Mouse (Mus musculus) layer of hippocampus, postnatal 25 days (tissue): ENCODE measurements around the gene Gtpbp6. TPM values are rescaled to one million over a fixed set of nuclear protein-coding genes. Genes with fewer than 3 reads are reported as not detected.
"Not testable (repeated sequence)": the region's sequence is repeated elsewhere in the genome, so short reads cannot be mapped to it uniquely, and the experiment has no call there.

ENCODE experiments used
- DNase-seq, 2 experiments: peaks; one replicate each; pipeline ENCODE4 v3.0.0; 2022; ENCODE audit warnings: mixed read lengths in 2 of 2, low spot score in 1 of 2; ENCODE audit errors: extremely low spot score in 1 of 2
- total RNA-seq, 2 experiments: library from RNA; stranded (reverse); gene quantifications; 2 replicates each; pipeline ENCODE4 v1.2.3; 2021

Gtpbp6 gene
- total RNA-seq, 2 experiments from 2014 or later, result 69.3 to 91.5 TPM

- DNase-seq, result peak; percentile 8 to 44
Observed at GRCm38 (mm10) chr5:110100921-110101631, 6.9 kb downstream of the Gtpbp6 start.

- peak in 1 of 2 experiments; percentile 19 for DNase-seq
Observed at GRCm38 (mm10) chr5:110099656-110100580, 8.1 kb downstream of the Gtpbp6 start, which contains the start of gene Plcxd1. Plcxd1 (plus strand) TSS chr5:110099969.

- peak in 1 of 2 experiments; percentile 16 for DNase-seq
Observed at GRCm38 (mm10) chr5:110098991-110099477, 9.0 kb downstream of the Gtpbp6 start.

- no peak for DNase-seq
Observed at GRCm38 (mm10) chr5:110094847-110095213, 13.2 kb downstream of the Gtpbp6 start.

- peak; percentile 64 to 69 for DNase-seq
Observed at GRCm38 (mm10) chr5:110094030-110094846, 13.8 kb downstream of the Gtpbp6 start, which contains the start of gene Gm35315. Gm35315 (minus strand) TSS chr5:110094420.

GRCm38 (mm10) chr5:110091546-110091945 lies 16.5 kb downstream of the Gtpbp6 start:
- no peak for DNase-seq

GRCm38 (mm10) chr5:110086161-110086866 lies 21.7 kb downstream of the Gtpbp6 start:
- DNase-seq, result no peak

GRCm38 (mm10) chr5:110082961-110083360 lies 25.0 kb downstream of the Gtpbp6 start:
- DNase-seq, result no peak

GRCm38 (mm10) chr5:110072413-110072812 lies 35.6 kb downstream of the Gtpbp6 start, which contains the start of gene Gm17655:
Gm17655 (minus strand) TSS chr5:110072513.
- not testable (repeated sequence) for DNase-seq

GRCm38 (mm10) chr5:110057637-110058408 lies 50.2 kb downstream of the Gtpbp6 start:
- peak; percentile 59 to 68 for DNase-seq

Other genes starting within 250 kb of the Gtpbp6 start
- 10 to 100 TPM; 34.0 to 41.2 TPM for gene Gm15446, start 184.8 kb downstream of the Gtpbp6 start, total RNA-seq
- gene Zfp932, start 111.7 kb downstream of the Gtpbp6 start, total RNA-seq, result 10 to 100 TPM; 46.9 to 62.7 TPM
- gene Gm17655, start 35.7 kb downstream of the Gtpbp6 start, total RNA-seq, result 10 to 100 TPM in 1 of 2 experiments, 1 to 10 TPM in 1; 7.8 to 13.0 TPM
- gene Gm35315, start 13.8 kb downstream of the Gtpbp6 start, total RNA-seq, result under 1 TPM; 0.56 to 0.76 TPM
- gene Plcxd1, start 8.2 kb downstream of the Gtpbp6 start, total RNA-seq, result 1 to 10 TPM; 4.4 to 4.7 TPM
- gene Zfp605, start 1.9 kb upstream of the Gtpbp6 start, total RNA-seq, result 10 to 100 TPM; 15.4 to 17.0 TPM
- gene Chfr, start 27.6 kb upstream of the Gtpbp6 start, total RNA-seq, result 10 to 100 TPM; 46.5 to 61.0 TPM
- gene Golga3, start 68.5 kb upstream of the Gtpbp6 start, total RNA-seq, result 10 to 100 TPM; 44.6 to 50.7 TPM
- gene Ankle2, start 122.8 kb upstream of the Gtpbp6 start, total RNA-seq, result 10 to 100 TPM; 36.1 to 41.3 TPM
- gene Pgam5, start 161.7 kb upstream of the Gtpbp6 start, total RNA-seq, result 10 to 100 TPM; 62.5 to 63.2 TPM
- 10 to 100 TPM in 1 of 2 experiments, 1 to 10 TPM in 1; 10.0 to 12.6 TPM for gene Pxmp2, start 178.0 kb upstream of the Gtpbp6 start, total RNA-seq
- 1 to 10 TPM; 1.3 to 1.8 TPM for gene Pole, start 178.1 kb upstream of the Gtpbp6 start, total RNA-seq
- under 1 TPM in 1 of 2 experiments, not detected in 1; 0.75 TPM for gene P2rx2, start 235.0 kb upstream of the Gtpbp6 start, total RNA-seq
- gene Lrcol1, start 236.5 kb upstream of the Gtpbp6 start, total RNA-seq, result not detected